Mouse (Mus musculus) neural tube, embryonic 15.5 days (tissue): ENCODE measurements around the gene Fkbp2. TPM values are rescaled to one million over a fixed set of nuclear protein-coding genes. Genes with fewer than 3 reads are reported as not detected.
"Not testable (repeated sequence)": the region's sequence is repeated elsewhere in the genome, so short reads cannot be mapped to it uniquely, and the experiment has no call there.

Source experiments
- ATAC-seq: fragments of 200-750 bp; cut with Nextera tagmentation; 2 replicates; pipeline ENCODE4 v1.8.0; 2017; ENCODE audit warnings: mild to moderate bottlenecking, moderate TSS enrichment, moderate library complexity; ENCODE audit not compliant: low FRiP score
- H3K27ac ChIP-seq: fragments of 300-500 bp; sonication (generic); replicated peaks from 2 replicates; pipeline ENCODE4 v1.5.1; 2015; ENCODE audit warnings: mild to moderate bottlenecking, inconsistent platforms
- H3K27me3 ChIP-seq: fragments of 300-500 bp; sonication (generic); replicated peaks from 2 replicates; pipeline ENCODE4 v1.6.1; 2015; ENCODE audit warnings: inconsistent platforms
- H3K36me3 ChIP-seq: fragments of 300-500 bp; sonication (generic); 2 replicates; pipeline ENCODE4 v1.6.1; 2015; ENCODE audit warnings: inconsistent platforms
- H3K4me1 ChIP-seq: fragments of 300-500 bp; sonication (generic); 2 replicates; pipeline ENCODE4 v1.6.1; 2015; ENCODE audit warnings: inconsistent platforms
- H3K4me2 ChIP-seq: fragments of 300-500 bp; sonication (generic); 2 replicates; pipeline ENCODE4 v1.6.1; 2015; ENCODE audit warnings: inconsistent platforms, mild to moderate bottlenecking, moderate library complexity
- H3K4me3 ChIP-seq: fragments of 300-500 bp; sonication (generic); replicated peaks from 2 replicates; pipeline ENCODE4 v1.5.1; 2015; ENCODE audit warnings: mild to moderate bottlenecking, inconsistent platforms
- H3K9ac ChIP-seq: fragments of 300-500 bp; sonication (generic); replicated peaks from 2 replicates; pipeline ENCODE4 v1.6.1; 2015; ENCODE audit warnings: mild to moderate bottlenecking, inconsistent platforms
- H3K9me3 ChIP-seq: fragments of 300-500 bp; sonication (generic); replicated peaks from 2 replicates; pipeline ENCODE4 v1.6.1; 2016; ENCODE audit warnings: inconsistent platforms
- WGBS: fragments of 180-500 bp; shearing (Covaris S2); methylation state at CpG from one replicate; pipeline ENCODE4 v1.1.7; 2015; ENCODE audit warnings: mixed read lengths; 5-methylcytosine and 5-hydroxymethylcytosine counted together
- polyA plus RNA-seq: library from polyadenylated mRNA; unstranded; fragments of >200 nt; fragmentation: Nextera tagmentation; extraction: Ambion mirVana; gene quantifications from 2 replicates; pipeline ENCODE4 v1.2.1, GENCODE M21; 2015

Fkbp2 gene
- polyA plus RNA-seq, 1 experiment from 2014 or later, result 190 TPM

- no peaks in the 10 kb centered on the region for H3K27me3 ChIP-seq
- H3K4me2 ChIP-seq, result no peak overlapping the region
- no peak overlapping the region for H3K27ac ChIP-seq
- H3K4me3 ChIP-seq, result no peak overlapping the region
- peaks cover 19% of the 10 kb centered on the region for H3K36me3 ChIP-seq
- no peaks in the 10 kb centered on the region for H3K9me3 ChIP-seq
- H3K9ac ChIP-seq, result no peak overlapping the region
- no peak for ATAC-seq
- 95% methylated on average over 19 of the region's 19 CpGs for WGBS
- H3K4me1 ChIP-seq, result peaks cover 30% of the 10 kb centered on the region
These were observed 19.2 kb upstream of the Fkbp2 start for GRCm38 (mm10) chr19:6999360-7000063.

- ATAC-seq, result no peak
- no peaks in the 10 kb centered on the region for H3K9me3 ChIP-seq
- H3K4me3 ChIP-seq, result no peak overlapping the region
- peaks cover 19% of the 10 kb centered on the region for H3K36me3 ChIP-seq
- H3K27ac ChIP-seq, result no peak overlapping the region
- H3K4me2 ChIP-seq, result no peak overlapping the region
- peaks cover 42% of the 10 kb centered on the region for H3K4me1 ChIP-seq
- WGBS, result 81% methylated on average over 9 of the region's 9 CpGs
- H3K27me3 ChIP-seq, result no peaks in the 10 kb centered on the region
- no peak overlapping the region for H3K9ac ChIP-seq
These were observed 17.5 kb upstream of the Fkbp2 start for GRCm38 (mm10) chr19:6997721-6998290.

- H3K9ac ChIP-seq, result peak within 1 kb of the TSS; percentile 78
- H3K27ac ChIP-seq, result peak within 1 kb of the TSS; percentile 78
- no peaks in the 10 kb centered on the region for H3K27me3 ChIP-seq
- ATAC-seq, result peak; percentile 75
- H3K4me1 ChIP-seq, result peaks cover 54% of the 10 kb centered on the region
- H3K4me3 ChIP-seq, result peak within 1 kb of the TSS; percentile 65
- peak within 1 kb of the TSS; percentile 90 for H3K4me2 ChIP-seq
- peaks cover 19% of the 10 kb centered on the region for H3K36me3 ChIP-seq
- under 1% methylated on average over 24 of the region's 24 CpGs for WGBS
- H3K9me3 ChIP-seq, result no peaks in the 10 kb centered on the region
These were observed 15.7 kb upstream of the Fkbp2 start, which contains the start of the genes Nudt22 and Trpt1 for GRCm38 (mm10) chr19:6996006-6996405. Gene Nudt22 (minus strand): TSS chr19:6996117. Gene Trpt1 (plus strand): TSS chr19:6996131.

- Histone ChIP-seq H3K27me3 (no peaks in the 10 kb centered on the region), H3K27ac (peak overlapping the region; percentile 78), H3K9ac (peak overlapping the region; percentile 78), H3K4me2 (peak overlapping the region; percentile 90), H3K36me3 (peaks cover 18% of the 10 kb centered on the region), H3K9me3 (no peaks in the 10 kb centered on the region), H3K4me1 (peaks cover 54% of the 10 kb centered on the region), H3K4me3 (peak overlapping the region; percentile 65)
- WGBS, result 49% methylated on average over 21 of the region's 21 CpGs
- ATAC-seq, result no peak; the same call in 1 of the 2 replicates
These were observed 15.1 kb upstream of the Fkbp2 start for GRCm38 (mm10) chr19:6995255-6995991.

GRCm38 (mm10) chr19:6994489-6994888 lies 14.2 kb upstream of the Fkbp2 start:
- 88% methylated on average over 8 of the region's 8 CpGs for WGBS
- Histone ChIP-seq H3K4me2 (peak overlapping the region; percentile 90), H3K4me1 (peaks cover 54% of the 10 kb centered on the region), H3K27me3 (no peaks in the 10 kb centered on the region), H3K9ac (peak overlapping the region; percentile 78; the same call in 1 of the 2 replicates), H3K4me3 (no peak overlapping the region; the same call in 1 of the 2 replicates), H3K27ac (no peak overlapping the region), H3K36me3 (peaks cover 10% of the 10 kb centered on the region), H3K9me3 (no peaks in the 10 kb centered on the region)
- no peak for ATAC-seq

- Histone ChIP-seq H3K4me2 (no peak overlapping the region), H3K36me3 (peaks cover 5% of the 10 kb centered on the region), H3K9me3 (no peaks in the 10 kb centered on the region), H3K4me1 (peaks cover 54% of the 10 kb centered on the region), H3K27ac (no peak overlapping the region), H3K9ac (no peak overlapping the region), H3K27me3 (no peaks in the 10 kb centered on the region), H3K4me3 (no peak overlapping the region)
- 91% methylated on average over 8 of the region's 8 CpGs for WGBS
- no peak for ATAC-seq
These were observed 13.7 kb upstream of the Fkbp2 start for GRCm38 (mm10) chr19:6994002-6994401.

- H3K27me3 ChIP-seq, result no peaks in the 10 kb centered on the region
- peak overlapping the region; percentile 45; the same call in 1 of the 2 replicates for H3K27ac ChIP-seq
- peak overlapping the region; percentile 89 for H3K4me2 ChIP-seq
- H3K9ac ChIP-seq, result peak overlapping the region; percentile 42
- peak overlapping the region; percentile 49 for H3K4me3 ChIP-seq
- H3K36me3 ChIP-seq, result no peaks in the 10 kb centered on the region
- WGBS, result 63% methylated on average over 14 of the region's 14 CpGs
- ATAC-seq, result 0 out of 2 replicates have a peak, but pooled peaks have one; percentile 1
- H3K4me1 ChIP-seq, result peaks cover 57% of the 10 kb centered on the region
- no peaks in the 10 kb centered on the region for H3K9me3 ChIP-seq
These were observed 12.9 kb upstream of the Fkbp2 start for GRCm38 (mm10) chr19:6993011-6993770.

GRCm38 (mm10) chr19:6992011-6992858 lies 11.9 kb upstream of the Fkbp2 start, which contains the start of gene Dnajc4:
Gene Dnajc4 (minus strand): TSS chr19:6992572.
- no peaks in the 10 kb centered on the region for H3K9me3 ChIP-seq
- peak within 1 kb of the TSS; percentile 66 for H3K27ac ChIP-seq
- H3K27me3 ChIP-seq, result no peaks in the 10 kb centered on the region
- H3K4me1 ChIP-seq, result peaks cover 55% of the 10 kb centered on the region
- ATAC-seq, result peak; percentile 92
- peak within 1 kb of the TSS; percentile 49 for H3K4me3 ChIP-seq
- no peaks in the 10 kb centered on the region for H3K36me3 ChIP-seq
- 2% methylated on average over 37 of the region's 37 CpGs for WGBS
- H3K9ac ChIP-seq, result peak within 1 kb of the TSS; percentile 63
- peak within 1 kb of the TSS; percentile 89 for H3K4me2 ChIP-seq

- 94% methylated on average over 6 of the region's 6 CpGs for WGBS
- H3K9ac ChIP-seq, ATAC-seq, H3K27ac ChIP-seq, H3K4me2 ChIP-seq, H3K9me3 ChIP-seq, H3K36me3 ChIP-seq, H3K4me3 ChIP-seq, H3K27me3 ChIP-seq: not testable (repeated sequence)
- H3K4me1 ChIP-seq, result peaks cover 54% of the 10 kb centered on the region
These were observed 10.9 kb upstream of the Fkbp2 start for GRCm38 (mm10) chr19:6991166-6991565.

GRCm38 (mm10) chr19:6990712-6991111 lies 10.4 kb upstream of the Fkbp2 start:
- WGBS, result 86% methylated on average over 6 of the region's 6 CpGs
- Histone ChIP-seq H3K4me2 (no peak overlapping the region), H3K4me3 (no peak overlapping the region), H3K9ac (no peak overlapping the region), H3K27ac (no peak overlapping the region), H3K27me3 (no peaks in the 10 kb centered on the region), H3K36me3 (0 out of 2 replicates have a peak, but pooled peaks cover under 1% of the 10 kb centered on the region), H3K4me1 (peaks cover 58% of the 10 kb centered on the region), H3K9me3 (no peaks in the 10 kb centered on the region)
- no peak for ATAC-seq
